Mouse (Mus musculus) ES-CJ7 (cell line): ENCODE measurements around the gene Akr1c20.

Experiments
- DNase-seq: peaks from one replicate; pipeline ENCODE4 v3.0.0; 2011; ENCODE audit warnings: low read depth, low spot score

The Akr1c20 gene

DNA sequence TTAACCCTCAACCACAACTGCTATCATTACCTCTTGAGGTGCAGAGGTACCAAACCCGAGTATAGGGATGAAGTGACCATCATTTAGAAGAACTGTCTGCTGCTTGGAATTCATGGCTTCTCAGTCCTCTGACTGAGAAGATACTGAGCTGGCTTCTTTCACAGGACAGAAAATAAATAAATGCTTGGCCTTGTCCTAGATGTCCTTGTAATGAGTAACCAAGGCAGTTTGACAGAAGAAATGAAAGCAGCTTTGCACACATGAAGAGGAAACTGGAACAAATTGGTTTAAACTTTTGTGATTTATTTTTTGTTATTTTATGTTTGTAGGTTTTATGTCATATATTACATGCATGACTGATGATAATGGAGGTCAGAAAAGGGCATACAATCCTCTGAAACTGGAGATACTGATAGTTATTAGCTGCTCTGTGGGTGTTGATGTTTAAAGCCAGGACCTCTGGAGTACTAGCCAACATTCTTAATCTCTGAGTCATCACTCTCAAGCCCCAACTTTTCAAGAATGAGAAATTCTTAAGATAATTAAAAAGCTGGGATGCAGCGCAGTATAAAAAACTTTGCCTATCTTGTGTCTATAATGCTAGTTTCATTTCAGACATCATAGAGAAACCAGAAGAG is at the start of gene Akr1c20:
Gene Akr1c20 (minus strand): TSS at position 145 of the 638 bp plus-strand sequence.
- DNase-seq: no peak

DNA sequence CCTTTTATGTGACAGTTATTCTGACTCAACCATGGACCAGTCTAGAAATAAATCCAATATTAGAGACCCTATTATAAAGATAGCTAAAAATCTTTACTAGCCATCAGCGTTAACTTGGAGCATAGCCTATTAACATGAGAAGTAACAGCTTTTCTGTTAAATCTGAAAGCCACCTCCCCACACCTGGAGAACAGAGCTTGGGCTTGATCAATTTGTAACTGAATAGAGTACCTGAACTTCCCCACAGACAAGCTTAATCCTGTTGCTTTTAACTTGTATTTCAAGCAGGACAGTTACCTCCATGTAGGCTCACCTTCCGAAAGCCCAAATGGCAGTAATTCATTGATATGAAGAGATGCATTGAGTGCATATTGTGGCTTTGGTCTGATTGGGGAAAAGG is 42.9 kb upstream of the Akr1c20 start:
- peak; percentile 58 for DNase-seq

DNA sequence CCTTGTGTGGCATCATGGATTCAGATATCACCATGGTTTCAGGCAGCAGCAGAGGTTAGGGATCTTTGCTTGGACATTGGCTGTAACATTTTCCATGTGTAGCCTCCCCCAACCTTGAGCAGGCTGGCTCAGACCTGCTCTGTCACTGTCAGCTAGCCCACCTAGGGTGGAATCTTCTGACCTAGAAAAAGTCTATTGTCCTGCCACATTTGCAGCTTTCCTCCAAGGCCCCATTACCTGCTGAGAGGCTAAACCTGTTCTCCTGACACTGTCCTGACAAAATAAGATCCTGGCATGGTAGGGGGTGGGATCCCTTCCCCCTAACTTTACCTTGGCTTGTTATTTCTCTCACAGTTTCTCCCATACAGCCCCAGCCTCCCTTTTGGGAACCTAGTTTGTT is 37.4 kb upstream of the Akr1c20 start:
- peak; percentile 70 for DNase-seq

DNA sequence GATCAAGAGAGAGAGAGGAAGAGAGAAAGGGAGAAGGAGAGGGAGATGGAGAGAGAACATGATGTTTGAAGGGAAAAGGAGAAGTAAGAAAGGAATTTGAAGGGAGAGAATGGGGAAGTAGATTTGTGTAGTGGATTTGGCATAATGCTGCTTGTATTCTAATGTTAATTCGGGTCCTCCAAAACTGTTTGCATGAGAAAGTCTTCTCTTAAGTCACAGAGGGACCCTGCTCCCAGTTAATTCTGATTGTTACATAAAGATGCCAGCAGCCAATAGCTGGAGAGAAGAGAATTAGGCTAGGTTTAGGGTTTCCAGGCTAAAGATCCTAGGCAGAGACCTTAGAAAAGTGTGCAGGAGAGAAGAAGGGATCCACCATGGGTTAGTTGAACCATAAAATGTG is 36.0 kb upstream of the Akr1c20 start:
- DNase-seq: peak; percentile 77

DNA sequence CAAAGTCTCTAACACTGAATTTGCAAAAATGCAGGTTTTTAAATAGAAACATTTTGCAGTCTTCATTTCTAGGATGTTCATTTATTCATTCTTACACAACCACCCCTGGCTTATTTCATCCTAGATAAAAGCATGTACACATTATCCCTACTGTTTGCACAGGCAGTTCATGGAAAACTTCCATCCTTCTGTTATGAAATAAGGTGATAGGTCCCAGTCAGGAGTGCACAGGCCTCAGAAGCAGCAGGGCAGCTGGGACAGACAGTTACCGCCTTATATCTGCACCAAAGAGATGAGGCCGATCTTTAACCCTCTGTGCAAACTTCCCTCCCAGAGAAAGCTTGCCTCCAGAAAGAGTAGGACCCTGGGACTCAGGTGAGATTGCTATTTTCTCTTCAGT is 8.3 kb downstream of the Akr1c20 start:
- no peak for DNase-seq

DNA sequence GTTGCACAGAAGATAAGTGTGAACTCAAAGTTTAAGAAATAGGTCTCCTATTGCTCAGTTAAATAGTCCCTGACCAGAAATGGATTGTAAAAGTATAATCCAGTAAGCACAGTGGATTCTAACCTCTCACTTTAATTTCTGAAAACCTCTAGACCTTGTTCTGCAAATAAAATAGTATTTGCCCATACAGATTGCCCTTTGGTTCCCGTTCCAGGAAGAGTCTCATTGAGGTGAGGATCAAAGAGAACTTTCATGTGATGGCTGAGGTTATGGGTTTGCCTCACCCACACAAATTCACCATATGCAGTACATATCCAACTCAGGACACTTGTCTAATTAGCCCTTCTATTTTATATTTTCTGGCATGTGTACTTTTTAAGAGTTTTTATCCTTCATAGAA is 55.2 kb downstream of the Akr1c20 start:
- DNase-seq: no peak

DNA sequence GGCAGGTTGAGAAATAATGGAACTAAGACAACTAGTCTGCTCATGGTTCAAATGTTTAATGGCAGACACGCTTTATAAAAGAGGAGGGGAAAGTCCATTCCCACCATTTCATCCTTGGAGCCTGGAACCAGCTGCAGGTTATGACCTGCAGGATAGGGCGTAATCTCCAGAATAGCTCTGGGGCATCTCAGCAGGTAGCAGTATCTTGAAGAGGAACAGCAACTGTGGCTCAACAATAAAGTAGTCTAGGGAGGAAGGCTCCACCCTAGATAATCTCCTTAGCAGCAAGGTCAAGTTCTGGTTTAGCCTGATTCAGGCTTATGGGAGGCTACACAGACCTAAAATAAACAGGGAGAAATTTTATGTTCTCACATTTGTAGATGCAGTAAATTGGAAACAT is 57.5 kb downstream of the Akr1c20 start:
- peak; percentile 46 for DNase-seq
